Mouse (Mus musculus) liver, embryonic 14.5 days (tissue): ENCODE results near the gene Ghdc. TPM values are rescaled to one million over a fixed set of nuclear protein-coding genes. Genes with fewer than 3 reads are reported as not detected.
A peak's percentile ranks its signal among the peaks of the same experiment; 100 is the strongest.

Experiments used
- ATAC-seq: fragments of 200-750 bp; cut with Nextera tagmentation; 2 replicates; pipeline ENCODE4 v1.8.0; 2017; ENCODE audit warnings: moderate number of reproducible peaks, mild to moderate bottlenecking, moderate library complexity; ENCODE audit not compliant: insufficient read depth
- DNase-seq, 3 experiments: peaks; one replicate each; pipeline ENCODE4 v3.0.0-alpha.2; 2012 to 2013; ENCODE audit warnings: low read depth in 3 of 3, low spot score in 3 of 3
- H3K27ac ChIP-seq: fragments of 300-500 bp; sonication (generic); 2 replicates; pipeline ENCODE4 v1.5.1; 2014; ENCODE audit warnings: moderate library complexity, mild to moderate bottlenecking, control low read depth, inconsistent platforms
- H3K27me3 ChIP-seq: fragments of 300-500 bp; sonication (generic); 2 replicates; pipeline ENCODE4 v1.6.1; 2014; ENCODE audit warnings: mild to moderate bottlenecking, low read length, moderate library complexity; ENCODE audit not compliant: control insufficient read depth, insufficient read depth
- H3K36me3 ChIP-seq: fragments of 300-500 bp; sonication (generic); replicated peaks from 2 replicates; pipeline ENCODE4 v1.6.1; 2014; ENCODE audit warnings: low read depth; ENCODE audit not compliant: control insufficient read depth, insufficient read depth
- H3K4me1 ChIP-seq, 2 experiments: fragments of 200-500 bp in 1 of 2; fragments of 300-500 bp in 1 of 2; sonication (generic) in 1 of 2; replicated peaks; 2 replicates each; pipeline ENCODE4 v1.6.1; 2012 to 2014; ENCODE audit warnings: antibody characterized with exemption in 1 of 2, inconsistent platforms in 1 of 2, low read length in 1 of 2; ENCODE audit not compliant: control insufficient read depth in 2 of 2, insufficient read depth in 2 of 2
- H3K4me2 ChIP-seq: fragments of 300-500 bp; sonication (generic); 2 replicates; pipeline ENCODE4 v1.6.1; 2014; ENCODE audit warnings: low read depth, mild to moderate bottlenecking, control low read depth, moderate library complexity
- H3K4me3 ChIP-seq, 2 experiments: fragments of 200-500 bp in 1 of 2; fragments of 300-500 bp in 1 of 2; sonication (generic) in 1 of 2; 2 replicates each; pipeline ENCODE4 v1.5.1; 2012 to 2014; ENCODE audit warnings: low read depth in 2 of 2, low read length in 2 of 2, mild to moderate bottlenecking in 2 of 2, control low read depth in 1 of 2, inconsistent platforms in 1 of 2, moderate library complexity in 1 of 2; ENCODE audit not compliant: insufficient read depth in 1 of 2
- H3K9ac ChIP-seq: fragments of 300-500 bp; sonication (generic); replicated peaks from 2 replicates; pipeline ENCODE4 v1.6.1; 2014; ENCODE audit warnings: mild to moderate bottlenecking, control low read depth, moderate library complexity
- H3K9me3 ChIP-seq: fragments of 300-500 bp; sonication (generic); 2 replicates; pipeline ENCODE4 v1.6.1; 2016; ENCODE audit warnings: low read length, mixed read lengths; ENCODE audit not compliant: control insufficient read depth
- CTCF ChIP-seq: IDR thresholded peaks from 2 replicates; pipeline ENCODE4 v1.5.1; 2016; ENCODE audit warnings: antibody characterized with exemption, low read depth, control low read depth
- EP300 ChIP-seq: IDR thresholded peaks from 2 replicates; pipeline ENCODE4 v1.6.1; 2016; ENCODE audit warnings: antibody characterized with exemption, low read depth
- WGBS: fragments of 180-500 bp; shearing (Covaris S2); extraction: QIAGEN DNeasy Blood & Tissue Kit; methylation state at CpG from one replicate; pipeline ENCODE4 v1.1.7; 2014; ENCODE audit not compliant: insufficient replicate concordance; 5-methylcytosine and 5-hydroxymethylcytosine counted together
- polyA plus RNA-seq, 2 experiments: library from polyadenylated mRNA; depleted of rRNA in 1 of 2; stranded (reverse) in 1 of 2; unstranded in 1 of 2; fragments of >200 nt; fragmentation: Nextera tagmentation in 1 of 2; extraction: Ambion mirVana in 1 of 2; gene quantifications; 2 replicates each; pipeline versions ENCODE4 v1.2.1 to v1.2.3; 2012 to 2014

Gene Ghdc
- polyA plus RNA-seq, 2 experiments = 0.76 to 2.3 TPM

GRCm38 (mm10) chr11:100762831-100763230 lies 7.9 kb downstream of the Ghdc start, which contains the start of gene Hcrt:
TSS of gene Hcrt (minus strand) at chr11:100762931.
- no peak for TF ChIP-seq CTCF
- TF ChIP-seq EP300 = no peak
- no peak within 1 kb of the TSS for H3K27ac ChIP-seq
- H3K36me3 ChIP-seq = no peaks in the 10 kb centered on the region
- 63% methylated on average over 7 of the region's 7 CpGs for WGBS
- peak within 1 kb of the TSS; percentile 15 to 55 for H3K4me3 ChIP-seq
- ATAC-seq (no peak), DNase-seq (no peak)
- peak within 1 kb of the TSS; percentile 43 for H3K9ac ChIP-seq
- peaks cover 0 to 4% of the 10 kb centered on the region in 2 experiments; a peak in 3 of 4 replicates for H3K4me1 ChIP-seq
- H3K9me3 ChIP-seq = no peaks in the 10 kb centered on the region
- H3K4me2 ChIP-seq = peak within 1 kb of the TSS; percentile 79
- peaks cover 28% of the 10 kb centered on the region for H3K27me3 ChIP-seq

DNA sequence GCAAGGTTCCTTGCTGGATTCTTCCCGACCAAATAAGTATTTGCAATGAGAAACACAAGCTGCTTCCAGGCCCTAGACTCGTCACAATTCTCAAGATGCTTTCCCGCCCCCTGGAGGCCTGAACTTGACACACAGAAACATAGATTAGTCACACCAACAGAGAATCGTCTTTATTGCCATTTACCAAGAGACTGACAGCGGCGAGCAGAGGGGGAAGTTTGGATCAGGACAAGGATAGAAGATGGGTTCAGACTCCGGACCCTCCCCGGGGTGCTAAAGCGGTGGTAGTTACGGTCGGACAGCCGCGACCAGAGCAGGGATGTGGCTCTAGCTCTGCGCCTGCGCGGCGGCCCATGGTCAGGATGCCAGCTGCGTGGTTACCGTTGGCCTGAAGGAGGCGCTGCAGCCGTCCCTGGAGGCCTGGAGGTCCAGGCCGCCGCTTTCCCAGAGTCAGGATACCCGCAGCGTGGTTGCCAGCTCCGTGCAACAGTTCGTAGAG lies 9.2 kb downstream of the Ghdc start:
- peak; percentile 67; the same call in 1 of the 2 replicates for ATAC-seq
- H3K4me3 ChIP-seq = peak overlapping the region; percentile 55 to 57
- no peak for TF ChIP-seq EP300
- TF ChIP-seq CTCF = peak; percentile 88
- H3K9ac ChIP-seq = peak overlapping the region; percentile 43
- under 1% methylated on average over 27 of the region's 27 CpGs for WGBS
- H3K27ac ChIP-seq = no peak overlapping the region
- H3K27me3 ChIP-seq = peaks cover 34% of the 10 kb centered on the region
- no peaks in the 10 kb centered on the region for H3K9me3 ChIP-seq
- DNase-seq = peak in 2 of 3 experiments; percentile 53 to 70
- peak overlapping the region; percentile 79 for H3K4me2 ChIP-seq
- H3K36me3 ChIP-seq = no peaks in the 10 kb centered on the region
- peaks cover 0 to 4% of the 10 kb centered on the region in 2 experiments; a peak in 3 of 4 replicates for H3K4me1 ChIP-seq

GRCm38 (mm10) chr11:100759611-100760233 lies 11.0 kb downstream of the Ghdc start, which contains the start of gene Kcnh4:
TSS of gene Kcnh4 (minus strand) at chr11:100759942.
- Histone ChIP-seq H3K9ac (no peak within 1 kb of the TSS), H3K27me3 (peaks cover 34% of the 10 kb centered on the region), H3K36me3 (no peaks in the 10 kb centered on the region), H3K9me3 (no peaks in the 10 kb centered on the region), H3K27ac (no peak within 1 kb of the TSS), H3K4me3 (peak within 1 kb of the TSS in 1 of 2 experiments; percentile 39; a peak in 2 of 4 replicates), H3K4me1 (peaks cover 0 to 4% of the 10 kb centered on the region in 2 experiments; a peak in 3 of 4 replicates), H3K4me2 (peak within 1 kb of the TSS; percentile 68)
- ATAC-seq = peak; percentile 40; the same call in 1 of the 2 replicates
- no peak for DNase-seq
- WGBS = under 1% methylated on average over 49 of the region's 51 CpGs
- TF ChIP-seq CTCF = peak; percentile 55
- TF ChIP-seq EP300 = no peak

GRCm38 (mm10) chr11:100758707-100759610 lies 11.8 kb downstream of the Ghdc start:
- 0 out of 2 replicates have a peak, but pooled peaks have one; percentile 14 for TF ChIP-seq CTCF
- TF ChIP-seq EP300 = no peak
- 2% methylated on average over 35 of the region's 35 CpGs for WGBS
- no peaks in the 10 kb centered on the region for H3K9me3 ChIP-seq
- peaks cover 34% of the 10 kb centered on the region for H3K27me3 ChIP-seq
- no peaks in the 10 kb centered on the region for H3K36me3 ChIP-seq
- no peak overlapping the region for H3K27ac ChIP-seq
- DNase-seq = no peak
- H3K4me1 ChIP-seq = peaks cover 0 to 4% of the 10 kb centered on the region in 2 experiments; a peak in 3 of 4 replicates
- no peak overlapping the region for H3K9ac ChIP-seq
- ATAC-seq = no peak
- peak overlapping the region in 1 of 2 experiments; percentile 39; a peak in 2 of 4 replicates for H3K4me3 ChIP-seq
- H3K4me2 ChIP-seq = peak overlapping the region; percentile 68
